Mouse (Mus musculus): ENCODE data around the gene Lalba. TPM values are rescaled to one million over a fixed set of nuclear protein-coding genes. Genes with fewer than 3 reads are reported as not detected.
"Not testable (repeated sequence)": the region's sequence is repeated elsewhere in the genome, so short reads cannot be mapped to it uniquely, and the experiment has no call there.

Lalba gene
- polyA plus RNA-seq, 1 experiment from 2014 or later, result 0.18 TPM

DNA sequence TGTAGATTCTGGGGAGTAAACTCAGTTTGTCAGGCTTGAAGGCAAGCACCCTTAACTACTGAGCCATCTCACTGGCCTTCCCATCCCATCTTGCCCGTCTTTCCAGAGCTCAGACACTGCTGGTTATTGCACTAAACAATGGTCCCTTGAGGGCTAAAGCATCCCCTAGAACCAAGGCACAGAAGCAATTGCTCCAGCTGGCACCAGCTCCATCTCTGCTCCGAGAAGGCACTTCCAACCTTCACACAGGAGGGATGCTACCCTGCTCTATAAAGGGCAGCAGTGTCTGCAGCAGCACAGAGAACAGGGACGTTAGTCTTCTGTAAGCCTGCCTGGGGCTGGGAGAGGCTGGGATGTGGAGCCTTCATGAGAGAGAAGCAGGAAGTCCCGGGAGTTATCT, 9.6 kb upstream of the Lalba start, which contains the start of gene Olfr279:
Olfr279 (plus strand) TSS at position 301 of the 400 bp plus-strand sequence.
- DNase-seq (ENCODE audit: low spot score), result no peak

DNA sequence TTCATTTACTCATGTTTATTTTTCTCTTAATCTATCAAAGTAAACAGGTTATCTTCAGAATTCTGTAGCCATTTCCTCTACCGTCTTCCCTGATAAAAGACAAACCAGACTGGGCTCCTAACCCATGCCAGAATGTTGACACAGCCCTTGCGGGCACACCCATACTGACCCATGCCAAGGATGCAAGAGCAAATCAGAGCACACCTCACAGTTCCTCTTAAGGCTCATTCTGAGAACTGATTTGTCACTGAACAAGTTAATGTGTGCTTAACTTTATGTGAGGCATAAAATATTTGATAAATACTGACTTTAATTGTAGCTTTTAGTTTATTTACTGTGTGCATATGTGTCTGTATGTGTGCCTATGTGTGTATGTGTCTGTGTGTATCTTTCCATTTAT, 8.8 kb upstream of the Lalba start:
- DNase-seq (ENCODE audit: low spot score), result no peak

DNA sequence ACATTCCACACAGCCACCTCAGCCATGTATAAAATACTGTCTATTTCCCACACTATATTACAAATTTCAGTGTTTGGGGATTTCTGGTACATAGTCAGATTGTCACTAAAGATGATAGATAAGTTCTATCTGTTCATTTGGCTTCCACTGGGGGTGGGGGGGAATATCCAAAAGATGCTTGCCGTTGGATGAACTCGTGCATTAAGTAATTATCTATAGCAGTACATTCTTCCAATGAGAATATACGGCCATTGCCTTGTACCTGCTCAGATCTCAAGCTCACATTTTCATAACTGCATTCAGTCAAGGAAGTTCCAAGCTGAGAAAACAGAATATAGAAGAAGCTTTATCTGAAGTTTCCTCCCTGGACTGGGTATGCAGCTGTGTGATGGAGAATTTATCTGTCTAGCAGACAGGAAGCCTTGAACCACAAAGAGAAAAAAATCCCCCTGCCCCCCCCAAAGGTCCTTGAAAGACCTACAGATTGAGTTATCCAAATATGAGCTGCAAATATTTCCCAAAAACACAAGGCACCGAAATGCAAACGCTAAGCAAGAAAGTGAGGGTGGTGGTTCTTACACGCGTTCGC, 4.0 kb upstream of the Lalba start:
- DNase-seq (ENCODE audit: low spot score), result peak; percentile 20

DNA sequence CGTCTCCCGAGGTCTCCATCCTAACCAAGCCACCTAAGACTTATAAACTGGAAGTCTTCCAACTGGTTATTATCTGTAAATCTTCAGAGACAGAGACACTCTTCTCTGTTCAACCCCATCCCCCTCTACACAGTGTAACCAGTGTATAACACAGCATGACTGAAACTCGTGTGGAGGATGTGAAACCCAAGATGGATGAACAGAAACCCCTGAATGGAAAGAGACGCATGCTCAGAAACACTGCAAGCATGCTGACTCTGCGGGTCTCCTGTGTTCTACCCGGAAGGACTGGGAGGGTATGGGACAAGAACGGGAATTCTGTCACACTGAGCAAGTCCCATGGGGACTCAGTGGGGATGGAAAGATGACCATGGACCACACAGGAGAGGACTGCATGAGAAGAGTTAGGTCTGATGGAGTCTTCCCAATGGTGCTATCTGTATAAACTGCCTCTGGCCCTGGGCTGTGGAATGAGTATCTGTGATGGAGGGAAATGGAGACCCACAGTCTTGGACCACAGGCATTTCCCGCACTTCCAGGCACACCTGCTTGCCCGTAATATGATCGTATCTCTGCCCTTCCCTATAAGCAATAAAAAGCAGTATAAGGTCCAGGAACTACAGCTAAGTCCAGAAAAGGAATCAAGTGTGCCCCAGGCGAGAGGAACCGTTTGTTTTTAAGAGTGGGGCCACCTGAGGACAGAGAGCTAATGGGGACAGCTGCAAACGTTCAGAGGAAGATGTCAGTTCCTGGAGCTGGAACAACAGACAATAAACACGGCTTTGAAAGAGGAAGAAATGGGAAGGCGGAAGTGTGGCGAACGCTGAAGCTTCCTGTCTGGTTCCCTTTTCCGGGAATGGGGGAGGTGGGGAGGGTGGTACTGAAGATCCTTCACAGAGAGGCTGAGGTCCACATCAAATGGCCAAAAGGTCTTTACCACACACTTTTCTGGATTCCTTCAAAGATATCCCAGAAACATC, 1.7 kb upstream of the Lalba start:
- DNase-seq (ENCODE audit: low spot score), result no peak

DNA sequence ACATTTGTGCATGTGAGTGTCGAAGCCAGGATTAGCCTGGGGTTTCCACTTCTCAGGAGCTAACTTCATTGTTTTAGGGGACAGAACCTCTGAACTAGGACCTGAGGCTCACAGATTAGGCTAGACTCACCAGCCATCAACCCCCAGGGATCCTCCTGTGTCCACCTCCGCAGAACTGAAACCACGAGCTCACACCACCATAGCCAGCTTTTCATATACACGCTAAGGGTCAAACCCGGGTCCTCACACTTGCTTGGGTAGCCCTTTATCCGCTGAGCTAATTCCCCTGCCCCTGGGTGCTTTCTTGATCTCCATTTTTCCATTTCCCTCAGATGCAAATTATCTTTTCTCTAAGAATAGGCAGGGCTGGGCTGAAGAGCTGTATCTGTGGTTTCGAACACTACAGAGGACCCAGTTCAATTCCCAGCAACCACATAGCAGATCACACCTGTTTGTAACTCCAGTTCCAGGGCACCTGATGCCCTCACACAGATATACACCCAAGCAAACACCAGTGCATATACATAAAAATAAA, 2.9 kb downstream of the Lalba start:
- no peak for DNase-seq (ENCODE audit: low spot score)

DNA sequence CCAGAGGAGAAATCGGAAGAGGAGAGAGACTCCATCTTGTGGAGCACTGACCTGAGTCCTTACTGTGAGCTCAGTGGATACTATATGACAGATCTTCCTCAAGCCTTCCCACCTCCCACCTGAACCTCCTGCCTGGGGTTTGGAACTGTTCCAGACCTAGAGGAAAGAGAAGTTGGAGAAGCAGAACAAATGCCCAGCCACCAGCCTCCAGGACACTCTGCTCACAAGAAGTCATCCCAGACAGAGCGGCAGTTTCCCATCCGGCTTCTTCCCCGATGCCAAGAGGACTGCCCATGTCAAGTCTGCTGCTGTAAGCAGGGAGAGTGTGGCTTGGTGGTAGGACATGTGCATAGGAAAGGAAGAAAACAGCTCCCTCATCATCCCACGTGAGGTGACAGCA, 6.2 kb downstream of the Lalba start:
- no peak for DNase-seq (ENCODE audit: low spot score)

DNA sequence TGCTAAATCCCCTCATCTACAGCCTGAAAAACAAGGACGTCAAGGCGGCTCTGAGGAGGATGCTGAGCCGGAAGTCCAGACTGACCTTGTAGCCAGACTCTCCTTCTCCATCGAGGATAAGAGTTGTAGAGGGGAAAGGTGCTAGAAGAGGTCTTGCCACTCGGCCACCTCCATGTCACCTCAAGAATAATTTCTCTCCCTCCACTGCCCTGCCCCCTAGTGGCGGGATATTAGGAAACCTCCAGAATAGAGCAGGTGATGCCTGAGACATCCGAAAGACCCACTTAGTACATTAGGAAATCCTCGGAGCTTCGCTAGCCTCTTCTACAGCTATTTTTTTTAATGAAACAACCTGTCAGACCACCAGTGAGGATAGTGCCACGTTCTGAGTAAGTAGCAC, 7.1 kb downstream of the Lalba start:
- DNase-seq (ENCODE audit: low spot score), result peak; percentile 51

DNA sequence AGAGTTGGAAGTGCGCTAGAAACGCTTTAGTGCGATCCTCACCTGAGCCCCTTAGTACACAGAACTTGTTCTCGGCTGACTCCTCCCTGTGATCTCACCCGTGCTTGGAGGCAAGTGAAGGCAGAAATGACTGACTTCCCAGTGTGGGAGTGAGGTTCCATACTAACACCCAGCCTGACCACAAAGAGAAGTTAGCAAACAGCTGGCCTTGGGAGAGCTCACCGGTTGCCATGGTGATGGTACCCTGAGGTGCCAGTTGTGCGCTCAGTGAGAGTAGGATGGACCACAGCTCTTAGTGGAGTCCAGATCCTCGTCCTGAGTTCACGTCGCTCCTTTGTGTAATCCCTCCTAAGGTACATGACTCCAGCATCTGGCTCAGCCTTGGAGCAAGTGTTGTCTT, 7.6 kb downstream of the Lalba start:
- no peak for DNase-seq (ENCODE audit: low spot score)

DNA sequence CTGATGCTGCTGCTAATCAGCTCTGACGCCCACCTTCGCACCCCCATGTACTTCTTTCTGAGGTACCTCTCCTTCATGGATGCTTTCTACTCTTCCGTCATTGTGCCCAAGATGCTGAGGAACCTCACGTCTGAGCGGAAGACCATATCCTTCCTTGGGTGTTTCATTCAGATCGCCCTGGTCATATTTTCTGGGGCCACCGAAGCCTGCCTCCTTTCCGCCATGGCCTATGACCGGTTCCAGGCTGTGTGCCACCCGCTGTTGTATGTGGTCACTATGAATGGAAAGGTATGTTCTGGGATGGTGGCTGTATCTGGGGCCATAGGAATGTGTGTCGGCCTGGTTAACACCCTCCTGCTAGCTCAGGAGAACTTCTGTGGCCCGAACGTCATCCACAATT, 11.0 kb downstream of the Lalba start:
- DNase-seq (ENCODE audit: low spot score), result no peak

DNA sequence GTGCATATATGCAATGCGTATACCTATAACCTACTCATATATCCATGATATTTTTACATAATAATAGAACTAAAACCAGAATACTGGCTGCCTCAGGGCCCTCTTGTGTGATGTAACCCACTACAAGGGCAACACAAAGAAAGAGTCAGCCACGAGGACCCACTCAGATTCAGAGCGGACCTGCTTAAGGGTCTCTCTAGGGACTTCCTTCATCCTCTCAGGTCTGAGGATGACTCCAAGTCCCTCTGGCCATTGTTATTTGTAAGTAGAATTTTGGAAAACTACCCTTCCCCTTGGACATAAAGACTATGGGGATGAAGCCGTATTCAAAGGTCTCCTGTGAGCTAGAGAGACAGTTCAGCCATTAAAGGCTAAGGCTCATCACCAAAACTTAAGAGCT, 12.9 kb downstream of the Lalba start, which contains the start of gene OR5BS1P:
OR5BS1P (plus strand) TSS at position 301 of the 400 bp plus-strand sequence.
- DNase-seq (ENCODE audit: low spot score), result no peak

DNA sequence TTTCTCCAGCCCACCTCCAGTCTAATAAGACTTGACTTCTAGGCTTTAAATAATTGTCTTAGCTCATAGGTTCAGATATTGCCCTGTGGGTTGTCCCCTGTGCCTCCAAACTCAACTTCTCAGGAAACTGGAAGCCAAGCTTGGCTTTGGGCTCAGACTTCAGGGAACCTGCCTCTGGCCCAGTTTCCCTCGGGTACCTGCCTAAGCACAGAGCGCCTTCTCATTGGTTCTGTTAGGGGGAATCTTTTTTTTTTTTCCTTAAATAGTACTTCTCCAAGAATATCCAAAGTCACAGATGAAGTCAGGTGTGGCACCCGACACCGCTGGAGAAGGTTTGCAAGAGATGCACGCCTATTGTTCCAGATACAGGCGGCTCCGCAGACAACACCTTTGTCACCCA, 30.2 kb downstream of the Lalba start, which contains the start of gene Olfr281:
Olfr281 (plus strand) TSS at position 301 of the 400 bp plus-strand sequence.
- DNase-seq (ENCODE audit: low spot score), result no peak

DNA sequence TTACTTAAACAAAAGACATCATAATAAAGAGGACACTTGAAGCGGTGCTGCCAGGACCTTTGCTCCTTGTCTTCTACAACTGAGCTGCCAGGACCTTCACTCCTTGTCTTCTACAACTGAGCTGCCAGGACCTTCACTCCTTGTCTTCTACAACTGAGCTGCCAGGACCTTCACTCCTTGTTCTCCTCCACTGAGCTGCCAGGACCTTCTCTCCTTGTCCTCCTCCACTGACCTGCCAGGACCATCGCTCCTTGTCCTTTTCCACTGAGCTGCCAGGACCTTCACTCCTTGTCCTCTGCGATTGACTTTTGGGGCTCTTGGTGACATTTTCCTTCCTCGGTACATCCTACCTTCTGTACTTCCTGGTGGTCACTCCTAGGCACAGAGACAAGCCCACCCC, 34.0 kb downstream of the Lalba start:
- no peak for DNase-seq (ENCODE audit: low spot score)

DNA sequence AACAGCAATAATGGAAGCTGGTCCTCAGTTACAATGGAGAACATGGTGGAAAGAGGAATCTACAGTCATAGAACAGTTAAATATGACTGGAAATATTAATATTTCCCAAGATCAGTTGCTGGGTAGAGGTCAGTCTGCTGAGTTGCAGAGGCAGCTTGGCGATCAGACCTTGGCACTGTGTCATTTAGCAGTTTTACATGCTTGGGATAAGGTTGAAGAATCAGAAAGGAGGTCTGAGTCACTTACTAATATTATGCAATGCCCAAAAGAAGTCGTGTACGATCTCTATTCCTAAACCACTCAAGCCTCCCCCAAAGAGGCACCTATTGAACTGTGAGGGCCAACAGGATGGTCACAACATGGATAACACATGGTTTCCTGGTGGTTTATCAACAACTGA, 38.0 kb downstream of the Lalba start:
- DNase-seq (ENCODE audit: low spot score), result no peak

DNA sequence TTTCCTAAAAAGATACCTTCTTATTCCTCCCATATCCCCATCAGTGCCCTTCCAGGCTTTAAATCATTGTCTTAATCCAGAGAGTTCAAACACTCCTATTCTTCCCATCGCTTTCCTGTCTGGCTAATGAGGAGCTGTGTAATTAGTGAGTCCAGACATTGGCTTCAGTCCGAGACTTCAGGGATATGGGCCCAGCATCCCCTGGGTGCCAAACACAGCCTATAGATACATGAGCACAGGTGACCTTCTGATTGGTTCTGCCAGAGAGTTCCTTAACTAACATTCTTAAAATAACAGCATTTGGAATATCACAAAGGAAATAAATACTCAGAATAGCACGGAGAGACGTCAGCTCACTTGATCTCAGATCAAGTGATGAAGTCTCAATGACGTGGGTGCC, 51.6 kb downstream of the Lalba start, which contains the start of gene Olfr282:
Olfr282 (plus strand) TSS at position 301 of the 400 bp plus-strand sequence.
- not testable (repeated sequence) for DNase-seq (ENCODE audit: low spot score)

Small RNAs within 50 kb of the gene (microRNA-seq; reads per million reads assigned to microRNA genes)
- 3.3 reads per million for gene Mir1291 (ENCODE audit: borderline number of aligned reads)

Other genes starting within 250 kb of the Lalba start
- gene Olfr286, start 248.3 kb downstream of the Lalba start, polyA plus RNA-seq (2015; fragmentation: Nextera tagmentation; extraction: Ambion mirVana), result not detected in 2 replicates
- not detected in 2 replicates for gene H1fnt, start 225.4 kb downstream of the Lalba start, polyA plus RNA-seq (2015; fragmentation: Nextera tagmentation; extraction: Ambion mirVana)
- 0.40 and 0.46 TPM in 2 replicates for gene Zfp641, start 186.6 kb downstream of the Lalba start, polyA plus RNA-seq (2015; fragmentation: Nextera tagmentation; extraction: Ambion mirVana)
- not detected in 2 replicates for gene Olfr285, start 165.4 kb downstream of the Lalba start, polyA plus RNA-seq (2015; fragmentation: Nextera tagmentation; extraction: Ambion mirVana)
- gene Olfr284, start 141.7 kb downstream of the Lalba start, polyA plus RNA-seq (2015; fragmentation: Nextera tagmentation; extraction: Ambion mirVana), result not detected in 2 replicates
- gene Olfr283, start 101.8 kb downstream of the Lalba start, polyA plus RNA-seq (2015; fragmentation: Nextera tagmentation; extraction: Ambion mirVana), result not detected in 2 replicates
- gene Olfr282, start 51.5 kb downstream of the Lalba start, polyA plus RNA-seq (2015; fragmentation: Nextera tagmentation; extraction: Ambion mirVana), result not detected in 2 replicates
- gene Olfr281, start 30.1 kb downstream of the Lalba start, polyA plus RNA-seq (2015; fragmentation: Nextera tagmentation; extraction: Ambion mirVana), result not detected in 2 replicates
- gene OR5BS1P, start 12.8 kb downstream of the Lalba start, polyA plus RNA-seq (2015; fragmentation: Nextera tagmentation; extraction: Ambion mirVana), result 0.03 TPM in 1 of 2 replicates, not detected in the other
- gene Olfr279, start 9.7 kb upstream of the Lalba start, polyA plus RNA-seq (2015; fragmentation: Nextera tagmentation; extraction: Ambion mirVana), result not detected in 2 replicates
- 98.8 and 108 TPM in 2 replicates for gene Kansl2, start 51.5 kb upstream of the Lalba start, polyA plus RNA-seq (2015; fragmentation: Nextera tagmentation; extraction: Ambion mirVana)
- gene Ccnt1, start 88.2 kb upstream of the Lalba start, polyA plus RNA-seq (2015; fragmentation: Nextera tagmentation; extraction: Ambion mirVana), result 51.1 and 55.8 TPM in 2 replicates
- not detected in 2 replicates for gene 4930415O20Rik, start 88.3 kb upstream of the Lalba start, polyA plus RNA-seq (2015; fragmentation: Nextera tagmentation; extraction: Ambion mirVana)
- gene Adcy6, start 127.4 kb upstream of the Lalba start, polyA plus RNA-seq (2015; fragmentation: Nextera tagmentation; extraction: Ambion mirVana), result 12.6 and 17.0 TPM in 2 replicates
- 8.5 and 9.6 TPM in 2 replicates for gene Cacnb3, start 148.1 kb upstream of the Lalba start, polyA plus RNA-seq (2015; fragmentation: Nextera tagmentation; extraction: Ambion mirVana)
- 23.5 and 26.4 TPM in 2 replicates for gene Ddx23, start 180.2 kb upstream of the Lalba start, polyA plus RNA-seq (2015; fragmentation: Nextera tagmentation; extraction: Ambion mirVana)
- 1.1 and 1.7 TPM in 2 replicates for gene Rnd1, start 194.7 kb upstream of the Lalba start, polyA plus RNA-seq (2015; fragmentation: Nextera tagmentation; extraction: Ambion mirVana)
- 0.09 and 0.40 TPM in 2 replicates for gene Ccdc65, start 225.5 kb upstream of the Lalba start, polyA plus RNA-seq (2015; fragmentation: Nextera tagmentation; extraction: Ambion mirVana)
- gene Fkbp11, start 245.5 kb upstream of the Lalba start, polyA plus RNA-seq (2015; fragmentation: Nextera tagmentation; extraction: Ambion mirVana), result 4.6 and 6.4 TPM in 2 replicates